Mouse (Mus musculus): ENCODE data around the gene Ntn4.

The Ntn4 gene

GRCm38 (mm10) chr10:93731248-93731691 lies 90.8 kb downstream of the Ntn4 start:
- no peak for DNase-seq

- DNase-seq, result no peak
These were observed 95.7 kb downstream of the Ntn4 start for GRCm38 (mm10) chr10:93736114-93736645.

DNA sequence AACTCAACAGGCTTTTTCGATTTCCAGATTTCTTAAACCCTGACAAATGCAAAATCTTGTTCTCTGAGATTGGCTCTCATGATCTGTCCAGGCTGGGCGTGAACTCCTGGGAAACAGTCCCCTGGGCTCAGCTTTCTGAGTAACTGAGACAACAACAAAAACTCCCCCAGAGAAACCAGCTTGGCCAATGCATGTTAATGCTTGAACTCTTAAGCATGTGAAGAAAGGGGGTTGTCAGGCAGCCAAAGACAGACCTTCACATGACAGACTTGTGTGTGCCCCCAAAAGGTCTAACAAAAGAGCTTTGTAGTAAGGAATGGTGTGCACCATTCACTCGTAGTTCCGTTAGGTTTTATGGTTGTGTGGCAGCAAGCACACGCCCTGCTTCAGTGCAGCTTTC lies 96.6 kb downstream of the Ntn4 start:
- no peak for DNase-seq

DNA sequence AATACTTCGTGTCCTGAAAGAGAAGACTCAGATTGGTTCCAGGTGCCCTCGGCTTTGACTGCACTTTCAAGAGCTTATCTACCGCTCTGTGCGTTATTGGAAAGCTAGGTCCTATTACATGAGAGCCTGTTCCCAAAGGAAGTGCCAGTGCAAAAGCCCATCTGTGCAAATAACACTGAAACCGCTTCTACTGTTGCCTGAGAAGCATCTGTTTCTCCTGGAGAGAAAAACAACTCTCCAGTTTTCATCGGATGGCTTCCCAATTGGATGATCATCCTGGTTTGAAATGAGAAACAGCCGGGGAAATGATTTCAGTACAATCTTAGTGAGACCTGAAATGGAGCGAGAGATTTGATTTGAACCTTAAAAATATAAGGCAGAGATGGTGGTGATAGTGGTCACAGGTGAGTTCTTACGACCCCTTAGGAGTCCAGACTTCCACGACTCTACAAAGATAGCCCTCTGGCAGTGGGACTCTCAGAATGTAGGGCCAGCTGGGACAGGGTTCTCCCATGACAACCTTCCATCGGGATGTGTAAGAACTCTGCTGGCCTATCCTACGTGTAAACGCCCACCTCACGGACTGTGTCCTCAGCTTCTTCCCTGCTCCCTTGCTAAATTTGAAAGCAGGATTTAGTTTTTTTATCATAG lies 101.1 kb downstream of the Ntn4 start:
- DNase-seq, result no peak

- DNase-seq, result no peak
These were observed 101.6 kb downstream of the Ntn4 start for GRCm38 (mm10) chr10:93742097-93742446.

DNA sequence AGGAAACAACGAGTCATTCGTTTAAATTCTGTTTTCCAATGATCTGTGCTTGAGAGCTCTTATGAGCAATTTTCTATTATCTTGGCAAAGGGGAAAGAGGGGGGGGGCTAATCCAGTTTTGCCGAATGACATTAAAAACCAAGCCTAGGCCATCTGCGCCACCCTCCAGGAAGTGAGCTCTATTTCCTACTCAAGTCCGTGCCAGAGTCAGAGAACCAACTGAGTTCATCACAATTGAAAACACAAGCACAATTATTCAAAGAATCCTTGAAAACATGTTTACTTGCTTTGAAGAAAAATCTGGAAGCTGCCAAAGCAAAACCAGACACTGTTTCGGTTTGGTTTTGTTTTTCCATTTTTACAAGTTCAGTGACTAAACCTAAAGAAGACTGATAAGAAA lies 102.1 kb downstream of the Ntn4 start:
- DNase-seq, result no peak

GRCm38 (mm10) chr10:93749267-93750192 lies 109.0 kb downstream of the Ntn4 start:
- DNase-seq, result no peak

DNA sequence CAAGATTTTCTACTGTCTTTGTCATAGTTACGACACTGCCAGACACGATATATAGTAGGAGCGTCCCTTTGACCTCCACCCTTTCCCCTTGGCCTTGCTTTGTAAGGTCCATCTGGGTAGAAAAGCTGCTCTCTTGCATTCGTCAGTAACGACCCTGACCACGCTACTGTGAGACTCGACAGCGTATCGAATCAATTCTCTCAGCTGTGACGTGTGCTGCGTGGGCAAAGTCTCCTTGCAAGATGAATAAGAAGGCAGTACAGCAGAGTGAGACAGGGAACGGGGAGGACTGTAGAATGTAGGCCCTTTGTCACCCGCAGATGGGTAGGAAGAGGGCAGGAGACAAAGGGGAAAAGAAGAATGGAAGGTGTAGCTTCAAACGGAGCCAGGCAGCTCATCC lies 110.8 kb downstream of the Ntn4 start:
- no peak for DNase-seq

DNA sequence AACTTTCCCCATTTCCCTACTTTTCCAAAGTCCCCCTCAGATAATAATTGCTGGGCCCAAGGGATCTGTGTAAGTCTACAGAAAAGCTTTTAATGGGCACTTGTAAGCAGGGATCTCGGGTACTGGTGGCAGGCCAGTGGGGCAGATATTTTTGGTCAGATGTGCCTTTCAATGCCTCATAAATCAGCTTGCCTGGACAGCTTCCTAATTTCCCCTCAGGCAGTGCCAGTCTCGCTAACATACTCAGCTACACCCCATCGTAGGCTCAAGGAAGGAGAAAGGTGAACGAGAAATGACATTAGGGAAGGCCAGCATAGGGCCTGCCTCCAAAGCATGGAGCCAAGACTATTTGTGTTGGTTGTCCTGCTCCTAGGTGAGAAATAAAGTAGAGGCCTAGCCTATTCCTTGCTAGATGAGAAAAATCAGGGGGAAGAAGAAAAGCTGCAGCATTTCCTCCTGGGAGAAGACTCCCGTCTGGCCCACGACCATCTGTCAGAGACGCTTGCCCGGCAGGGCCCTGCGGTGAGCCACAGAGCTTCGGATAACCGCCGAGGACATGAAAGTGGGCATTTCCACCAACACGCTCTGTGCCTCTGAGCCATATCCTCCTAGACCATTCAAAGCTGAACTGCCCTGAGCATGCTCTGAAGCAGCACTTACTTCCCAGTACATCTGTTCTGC lies 113.4 kb downstream of the Ntn4 start:
- no peak for DNase-seq

DNA sequence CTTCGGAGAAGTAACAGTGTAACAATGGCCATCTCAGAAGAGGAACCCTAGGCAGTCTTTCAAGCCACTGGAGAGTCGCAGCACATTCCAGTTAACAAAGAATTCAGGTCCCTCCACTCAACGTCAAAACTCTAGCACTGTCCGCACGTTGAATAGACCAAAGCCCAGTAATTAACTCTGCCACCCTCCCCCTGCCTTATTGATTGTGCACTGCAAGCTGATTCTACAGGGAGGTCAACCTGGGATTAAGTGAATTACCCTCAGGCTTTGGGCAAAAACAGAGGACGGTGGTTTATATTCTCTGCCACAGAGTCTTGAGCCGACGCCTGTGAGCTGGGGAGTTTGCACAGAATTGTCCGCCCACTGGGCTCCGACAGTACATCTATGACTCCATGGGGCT lies 115.7 kb downstream of the Ntn4 start:
- no peak for DNase-seq

DNA sequence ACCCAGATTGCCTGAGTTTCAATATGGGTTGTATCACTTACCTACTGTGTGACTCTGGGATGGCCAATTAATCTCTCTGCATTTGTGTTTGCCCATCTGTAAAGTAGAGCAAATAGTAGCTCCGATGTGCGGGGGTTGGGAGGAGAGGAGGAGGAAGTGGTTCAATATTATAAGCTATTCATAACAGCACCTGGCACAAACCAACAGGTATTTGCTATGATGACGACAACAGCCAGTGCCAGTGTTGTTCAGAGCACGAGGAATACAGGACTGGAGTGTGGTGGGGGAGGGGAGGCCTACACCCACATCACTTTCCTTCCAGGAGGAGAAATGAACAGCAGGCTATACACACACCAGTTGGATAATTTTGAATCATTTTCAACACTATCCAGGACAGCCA lies 119.2 kb downstream of the Ntn4 start:
- DNase-seq, result no peak

- no peak for DNase-seq
These were observed 119.9 kb downstream of the Ntn4 start for GRCm38 (mm10) chr10:93760429-93760828.

- peak; percentile 7 to 31 for DNase-seq
These were observed 122.6 kb downstream of the Ntn4 start for GRCm38 (mm10) chr10:93763074-93763473.

GRCm38 (mm10) chr10:93766221-93766620 lies 125.7 kb downstream of the Ntn4 start:
- DNase-seq, result no peak

DNA sequence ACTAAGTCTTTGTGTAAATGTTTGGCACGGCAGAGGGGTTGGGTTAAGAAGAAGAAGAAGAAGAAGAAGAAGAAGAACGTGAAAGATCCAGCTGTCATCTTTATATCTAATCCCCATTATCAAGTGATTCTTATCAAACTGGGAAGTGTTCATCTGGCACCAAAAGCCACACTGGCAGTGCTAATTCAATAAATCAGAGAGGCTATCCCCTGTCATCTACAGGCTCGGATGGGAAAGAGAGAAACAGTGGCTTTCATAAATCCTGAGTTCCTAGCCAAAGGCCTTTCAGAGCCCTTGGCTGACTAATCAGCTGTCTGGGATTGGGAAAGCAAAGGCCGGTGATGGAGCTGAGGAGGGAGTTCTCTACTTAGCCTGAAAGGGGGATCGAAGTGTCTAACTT lies 126.8 kb downstream of the Ntn4 start:
- no peak for DNase-seq

DNA sequence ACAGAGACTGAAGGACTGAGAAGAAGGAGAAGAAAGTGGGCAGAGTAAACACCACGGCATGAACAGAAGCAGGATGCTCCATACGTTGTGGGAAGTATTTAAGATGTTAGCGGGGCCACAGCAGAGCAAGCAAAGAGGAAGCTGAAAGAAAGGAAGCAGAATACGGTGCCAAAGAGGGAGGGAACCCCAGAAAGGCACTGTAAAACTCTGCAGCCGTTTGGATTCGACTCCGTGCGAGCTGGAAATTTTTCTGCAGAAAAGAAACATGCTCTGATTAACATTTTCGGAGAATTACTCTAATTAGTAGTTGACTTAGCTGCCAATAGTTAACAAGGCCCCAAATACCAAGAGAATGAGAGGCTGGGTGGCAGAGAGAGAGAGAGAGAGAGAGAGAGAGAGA lies 127.7 kb downstream of the Ntn4 start:
- no peak for DNase-seq

DNA sequence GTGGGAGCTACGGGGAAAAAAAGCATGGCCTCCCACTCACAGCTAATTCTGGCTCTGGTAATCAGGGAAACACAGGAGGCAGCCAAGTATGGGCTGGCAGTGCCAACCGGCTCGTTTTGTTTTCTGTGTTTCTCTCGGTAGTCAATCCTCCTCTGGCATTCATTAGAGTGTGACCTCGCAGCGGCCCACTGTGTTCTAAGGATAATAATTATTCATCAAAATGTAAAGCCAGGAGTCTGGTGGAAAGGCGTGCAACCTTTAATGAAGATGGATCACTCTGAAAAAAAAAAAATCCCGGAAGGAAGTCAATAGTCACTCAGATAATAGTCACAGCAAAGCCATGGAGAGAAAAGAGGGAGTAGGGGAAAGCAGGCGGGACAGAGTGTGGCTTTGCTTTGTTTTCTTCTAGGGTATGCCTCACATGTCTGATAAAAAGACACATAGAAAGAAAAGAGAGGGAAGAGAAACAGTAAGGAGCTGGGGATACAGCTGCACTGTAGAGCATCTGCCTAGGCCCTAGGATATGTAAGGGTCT lies 131.5 kb downstream of the Ntn4 start:
- DNase-seq, result no peak

- DNase-seq, result no peak
These were observed 132.0 kb downstream of the Ntn4 start for GRCm38 (mm10) chr10:93772492-93772891.

- no peak for DNase-seq
These were observed 136.3 kb downstream of the Ntn4 start for GRCm38 (mm10) chr10:93776731-93777151.

GRCm38 (mm10) chr10:93777372-93777771 lies 136.9 kb downstream of the Ntn4 start:
- DNase-seq, result no peak

GRCm38 (mm10) chr10:93783216-93784013 lies 142.9 kb downstream of the Ntn4 start:
- no peak for DNase-seq
